In the genomic region with DNA sequence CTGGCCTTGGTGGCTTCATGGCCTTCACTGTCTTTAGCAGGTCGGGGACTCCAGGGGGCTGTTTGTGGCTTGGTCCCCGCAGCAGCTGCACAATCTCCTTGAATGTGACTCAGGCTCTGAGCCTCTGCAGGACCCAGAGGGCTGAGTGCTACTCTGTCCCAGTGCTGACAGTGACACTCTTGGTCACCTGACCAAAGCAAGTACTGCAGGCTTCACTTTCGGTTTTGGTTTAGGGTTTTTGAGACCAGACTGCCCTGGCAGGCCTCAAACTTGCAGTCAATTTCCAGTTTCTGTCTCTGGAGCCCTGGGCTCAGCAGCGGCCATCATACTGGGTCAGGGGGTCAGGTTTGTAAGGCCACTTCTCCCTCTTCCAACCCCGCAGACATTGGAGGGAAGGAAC, we compare ENCODE assay signal across 8 mouse cellular contexts. TPM values are rescaled to one million over a fixed set of nuclear protein-coding genes. Genes with fewer than 3 reads are reported as not detected.
DNase-seq lines count a peak whose midpoint lies in the region; ATAC-seq and TF ChIP-seq lines count a peak whose summit lies in the region.

No protein-coding gene starts in this region.

- H3K9ac ChIP-seq in ES-E14 (ENCODE audit: insufficient read depth, low read depth, low read length, poor library complexity, severe bottlenecking) = no peak overlapping the region
- 0 out of 2 replicates have a peak overlapping the region, but pooled peaks have one; percentile 1 for H3K9ac ChIP-seq in liver, postnatal 0 days (replicated peaks)

- no peak; the same call in 1 of the 2 replicates for TF ChIP-seq EP300 in liver, postnatal 0 days (IDR thresholded peaks at IDR 0.05; ENCODE audit: low read depth)

- H3K27me3 ChIP-seq in liver, postnatal 0 days (ENCODE audit: insufficient read depth, low read length) = no peaks in the 10 kb centered on the region

- no peaks in the 10 kb centered on the region for H3K36me3 ChIP-seq in ES-E14 (ENCODE audit: control insufficient read depth, insufficient read depth, low read length, poor library complexity, severe bottlenecking)
- no peaks in the 10 kb centered on the region for H3K36me3 ChIP-seq in liver, postnatal 0 days (replicated peaks; ENCODE audit: insufficient read depth, low read length)

- in situ Hi-C loops in ES-E14 (cut with MboI; ENCODE audit: low sequenced_read_pairs in 2 of 2, unreplicated experiment in 2 of 2) = no loop called here

- H3K9me3 ChIP-seq in ES-E14 (ENCODE audit: control insufficient read depth, insufficient read depth, low read depth, low read length) = 0 out of 2 replicates have a peak, but pooled peaks cover 1% of the 10 kb centered on the region
- H3K9me3 ChIP-seq in liver, postnatal 0 days (ENCODE audit: low read length) = no peaks in the 10 kb centered on the region

- no peak for DNase-seq in ES-E14 (ENCODE audit: low read depth, low spot score)
- peak; percentile 92 for DNase-seq in induced T-regulatory cell, adult 2 months (ENCODE audit: low read depth)
- DNase-seq in liver, postnatal 0 days = peak; percentile 59
- DNase-seq in spleen, postnatal 4 days (ENCODE audit: low spot score in 2 of 2) = peak; percentile 48 to 75
- DNase-seq in cerebellum, postnatal 4 days (ENCODE audit: low spot score in 2 of 2) = no peak
- no peak for DNase-seq in left cerebral cortex, adult 9 months (ENCODE audit: low spot score in 2 of 2)
- no peak for DNase-seq in left cerebral cortex, postnatal 10 days (ENCODE audit: extremely low spot score in 1 of 2, low spot score in 2 of 2)

- intact Hi-C loops in left cerebral cortex, postnatal 10 days (cut with DNase I) = no loop called here

- no peak overlapping the region for H3K27ac ChIP-seq in ES-E14 (ENCODE audit: insufficient read depth, low read depth, low read length, poor library complexity, severe bottlenecking)
- peak overlapping the region; percentile 69 for H3K27ac ChIP-seq in liver, postnatal 0 days (ENCODE audit: low read depth)

- TF ChIP-seq CTCF in liver, postnatal 0 days (IDR thresholded peaks at IDR 0.05; ENCODE audit: low read depth) = 0 out of 2 replicates have a peak, but pooled peaks have one; percentile 21

- peak; percentile 94 for ATAC-seq in common myeloid progenitor, adult 5-6 weeks (replicated peaks; ENCODE audit: low read depth, poor library complexity, severe bottlenecking)
- ATAC-seq in liver, postnatal 0 days = peak; percentile 80

- H3K4me2 ChIP-seq in liver, postnatal 0 days (ENCODE audit: low read depth, low read length) = peak overlapping the region; percentile 44

- H3K4me3 ChIP-seq in ES-E14 (ENCODE audit: insufficient read depth in 1 of 2, low read depth in 1 of 2, low read length in 2 of 2, poor library complexity in 1 of 2, severe bottlenecking in 1 of 2) = no peak overlapping the region
- H3K4me3 ChIP-seq in liver, postnatal 0 days (ENCODE audit: low read depth, low read length) = no peak overlapping the region

- H3K4me1 ChIP-seq in ES-E14 (ENCODE audit: control insufficient read depth in 2 of 2, insufficient read depth in 2 of 2, low read length in 2 of 2, poor library complexity in 1 of 2) = no peaks in the 10 kb centered on the region
- no peaks in the 10 kb centered on the region; the same call in 1 of the 2 replicates for H3K4me1 ChIP-seq in liver, postnatal 0 days (ENCODE audit: insufficient read depth)

- WGBS in liver, postnatal 0 days (ENCODE audit: insufficient replicate concordance) = 6% methylated on average over 5 of the region's 5 CpGs

TF ChIP-seq in ES-E14, 5 proteins besides CTCF, POLR2A, EP300 and RAD21:
- TF ChIP-seq HCFC1 (IDR thresholded peaks at IDR 0.05; ENCODE audit: borderline replicate concordance, insufficient read depth, low read length) (no peak), MAFK (IDR thresholded peaks at IDR 0.05; ENCODE audit: insufficient read depth, low read depth, low read length) (0 out of 2 replicates have a peak, but pooled peaks have one; percentile 11)

RNA-seq across cellular contexts. Expression of a gene that starts 8.3 kb away (rescaled TPM):
- total RNA-seq in ES-E14 (2012; rRNA removed) = 43.7 and 54.9 TPM in 2 replicates
- 17.3 and 27.5 TPM in 2 replicates for total RNA-seq in common myeloid progenitor, adult 5-6 weeks (2017)
- 9.8 and 10.1 TPM in 2 replicates for polyA plus RNA-seq in liver, postnatal 0 days (2015; fragmentation: Nextera tagmentation; extraction: Ambion mirVana)
- 10 to 100 TPM; 48.4 to 50.2 TPM for total RNA-seq in left cerebral cortex, postnatal 10 days (2021)

RNA-seq across cellular contexts. Expression of a gene that starts 9.2 kb away (rescaled TPM):
- 9.1 and 11.2 TPM in 2 replicates for total RNA-seq in ES-E14 (2012; rRNA removed)
- 4.7 and 6.5 TPM in 2 replicates for total RNA-seq in common myeloid progenitor, adult 5-6 weeks (2017)
- 27.5 and 43.6 TPM in 2 replicates for polyA plus RNA-seq in liver, postnatal 0 days (2015; fragmentation: Nextera tagmentation; extraction: Ambion mirVana)
- total RNA-seq in left cerebral cortex, postnatal 10 days (2021) = 10 to 100 TPM in 1 of 2 experiments, 1 to 10 TPM in 1; 7.8 to 10.0 TPM

RNA-seq across cellular contexts. Expression of a gene that starts 36.6 kb away (rescaled TPM):
- 21.9 and 37.4 TPM in 2 replicates for total RNA-seq in ES-E14 (2012; rRNA removed)
- not detected in 2 replicates for total RNA-seq in common myeloid progenitor, adult 5-6 weeks (2017)
- 1.7 and 2.4 TPM in 2 replicates for polyA plus RNA-seq in liver, postnatal 0 days (2015; fragmentation: Nextera tagmentation; extraction: Ambion mirVana)
- 10 to 100 TPM; 47.2 to 47.5 TPM for total RNA-seq in left cerebral cortex, postnatal 10 days (2021)

Comparison
In these comparisons a context has a peak if more than half of its experiments do, and no peak if none do; other contexts are left out.
1. DNase-seq: peak in induced T-regulatory cell, adult 2 months (single experiment), liver, postnatal 0 days (single experiment) and spleen, postnatal 4 days (2 of 2); none in ES-E14 (single experiment), cerebellum, postnatal 4 days (0 of 2), left cerebral cortex, adult 9 months (0 of 2) and left cerebral cortex, postnatal 10 days (0 of 2).
2. RNA of a gene that starts 36.6 kb away (total RNA-seq): 47.2 to 47.5 TPM in left cerebral cortex, postnatal 10 days and 21.9 to 37.4 TPM in ES-E14; not detected in common myeloid progenitor, adult 5-6 weeks; every median in the first group is over 10 times any median in the second.